Mouse (Mus musculus): ENCODE results near the gene Sprn.

GRCm38 (mm10) chr7:140115583-140116328 is 38.9 kb downstream of the Sprn start, which contains the start of gene Paox:
- TF ChIP-seq CTCF (IDR thresholded peaks at IDR 0.05; ENCODE audit: borderline replicate concordance, insufficient read depth, low read length) = no peak
- peak; percentile 58 for TF ChIP-seq POLR2A (IDR thresholded peaks at IDR 0.05; ENCODE audit: low read depth, low read length)
